Mouse (Mus musculus) testis, adult 2 months (tissue): ENCODE data around the gene Adcy9. TPM values are rescaled to one million over a fixed set of nuclear protein-coding genes. Genes with fewer than 3 reads are reported as not detected.

ENCODE experiments used
- H3K27ac ChIP-seq: fragments of 200-500 bp; 2 replicates; pipeline ENCODE4 v1.5.1; 2012; ENCODE audit warnings: low read depth, low read length; ENCODE audit not compliant: control insufficient read depth, insufficient read depth
- H3K27me3 ChIP-seq: fragments of 200-500 bp; 2 replicates; pipeline ENCODE4 v1.6.1; 2012; ENCODE audit warnings: mild to moderate bottlenecking, low read length, moderate library complexity; ENCODE audit not compliant: control insufficient read depth, insufficient read depth
- H3K36me3 ChIP-seq: fragments of 200-500 bp; 2 replicates; pipeline ENCODE4 v1.6.1; 2012; ENCODE audit warnings: mild to moderate bottlenecking, low read length; ENCODE audit not compliant: control insufficient read depth, insufficient read depth
- H3K4me1 ChIP-seq: fragments of 200-500 bp; 2 replicates; pipeline ENCODE4 v1.6.1; 2012; ENCODE audit warnings: low read length; ENCODE audit not compliant: control insufficient read depth, insufficient read depth
- H3K4me3 ChIP-seq: fragments of 200-500 bp; 2 replicates; pipeline ENCODE4 v1.5.1; 2012; ENCODE audit warnings: low read depth, mild to moderate bottlenecking, low read length, moderate library complexity, mixed read lengths; ENCODE audit not compliant: control insufficient read depth
- CTCF ChIP-seq: fragments of 200-500 bp; IDR thresholded peaks from 2 replicates; pipeline ENCODE4 v1.5.1; 2012; ENCODE audit warnings: low read depth, mild to moderate bottlenecking, inconsistent platforms, low read length, moderate library complexity; ENCODE audit not compliant: control insufficient read depth, insufficient read depth, insufficient replicate concordance
- POLR2A ChIP-seq: fragments of 200-500 bp; IDR thresholded peaks from 2 replicates; pipeline ENCODE4 v1.6.1; 2012; ENCODE audit warnings: low read depth, mild to moderate bottlenecking, inconsistent platforms, low read length, moderate library complexity; ENCODE audit not compliant: control insufficient read depth
- polyA plus RNA-seq: library from polyadenylated mRNA; depleted of rRNA; stranded (reverse); fragments of >200 nt; gene quantifications from 2 replicates; pipeline ENCODE4 v1.2.3, GENCODE M21; 2012; rRNA removed

The Adcy9 gene
- 3.3 and 3.4 TPM in 2 replicates for polyA plus RNA-seq

GRCm38 (mm10) chr16:4420298-4421054, at the start of gene Adcy9:
Adcy9 (minus strand) TSS chr16:4420498.
- H3K36me3 ChIP-seq = no peaks in the 10 kb centered on the region
- TF ChIP-seq POLR2A = peak; percentile 54; the same call in 1 of the 2 replicates
- no peak for TF ChIP-seq CTCF
- H3K27me3 ChIP-seq = no peaks in the 10 kb centered on the region
- peak within 1 kb of the TSS; percentile 73 for H3K4me3 ChIP-seq
- H3K27ac ChIP-seq = peak within 1 kb of the TSS; percentile 70
- peaks cover 19% of the 10 kb centered on the region for H3K4me1 ChIP-seq

GRCm38 (mm10) chr16:4469599-4470352, 49.5 kb upstream of the Adcy9 start:
- H3K27ac ChIP-seq = no peak overlapping the region
- H3K4me1 ChIP-seq = no peaks in the 10 kb centered on the region; the same call in 1 of the 2 replicates
- H3K27me3 ChIP-seq = no peaks in the 10 kb centered on the region
- H3K36me3 ChIP-seq = no peaks in the 10 kb centered on the region
- H3K4me3 ChIP-seq = no peak overlapping the region
- TF ChIP-seq CTCF = peak; percentile 21; the same call in 1 of the 2 replicates
- no peak for TF ChIP-seq POLR2A

GRCm38 (mm10) chr16:4464529-4465089, 44.3 kb upstream of the Adcy9 start:
- Histone ChIP-seq H3K4me1 (no peaks in the 10 kb centered on the region), H3K36me3 (no peaks in the 10 kb centered on the region), H3K4me3 (no peak overlapping the region), H3K27ac (no peak overlapping the region), H3K27me3 (no peaks in the 10 kb centered on the region)
- TF ChIP-seq POLR2A (no peak), CTCF (no peak)

- Histone ChIP-seq H3K27ac (no peak overlapping the region), H3K27me3 (no peaks in the 10 kb centered on the region), H3K4me1 (no peaks in the 10 kb centered on the region), H3K4me3 (no peak overlapping the region), H3K36me3 (no peaks in the 10 kb centered on the region)
- TF ChIP-seq CTCF = no peak
- no peak for TF ChIP-seq POLR2A
These were observed 37.6 kb upstream of the Adcy9 start for GRCm38 (mm10) chr16:4457927-4458326.

- Histone ChIP-seq H3K4me3 (no peak overlapping the region), H3K36me3 (no peaks in the 10 kb centered on the region), H3K27me3 (no peaks in the 10 kb centered on the region), H3K27ac (no peak overlapping the region), H3K4me1 (no peaks in the 10 kb centered on the region)
- no peak for TF ChIP-seq POLR2A
These were observed 36.1 kb upstream of the Adcy9 start for GRCm38 (mm10) chr16:4456391-4456790.

- H3K36me3 ChIP-seq = no peaks in the 10 kb centered on the region
- no peak for TF ChIP-seq POLR2A
- TF ChIP-seq CTCF = no peak
- H3K27ac ChIP-seq = peak overlapping the region; percentile 37; the same call in 1 of the 2 replicates
- H3K4me1 ChIP-seq = no peaks in the 10 kb centered on the region
- H3K27me3 ChIP-seq = no peaks in the 10 kb centered on the region
- H3K4me3 ChIP-seq = no peak overlapping the region
These were observed 35.4 kb upstream of the Adcy9 start for GRCm38 (mm10) chr16:4455693-4456092.

DNA sequence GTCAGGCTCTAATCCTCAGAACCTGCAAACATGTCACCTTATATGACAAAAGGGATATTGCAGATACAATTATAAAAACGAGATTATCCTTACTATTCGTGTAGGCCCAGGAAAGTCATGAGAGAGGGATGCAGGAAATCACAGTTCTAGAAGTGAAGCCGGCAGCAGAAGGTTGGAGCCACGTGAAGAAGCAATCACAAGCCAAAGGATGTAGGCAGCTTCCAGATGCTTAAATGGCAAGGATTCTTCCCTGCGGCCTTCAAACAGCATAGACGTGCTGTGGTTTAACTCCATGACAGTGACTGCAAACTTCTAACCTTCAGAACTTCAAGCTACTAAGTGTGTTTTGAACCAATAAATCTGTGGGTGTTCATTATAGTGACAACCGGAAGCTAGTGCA, 34.3 kb upstream of the Adcy9 start:
- H3K27me3 ChIP-seq = no peaks in the 10 kb centered on the region
- TF ChIP-seq POLR2A = no peak
- no peak for TF ChIP-seq CTCF
- H3K4me3 ChIP-seq = no peak overlapping the region

More for the DNA sequence above, 34.3 kb upstream of the Adcy9 start:
- Histone ChIP-seq H3K27ac (no peak overlapping the region), H3K4me1 (no peaks in the 10 kb centered on the region), H3K36me3 (no peaks in the 10 kb centered on the region)
